Mouse (Mus musculus) embryonic fibroblast, embryonic 13.5 days (primary cell): ENCODE measurements around the gene Bahcc1.

Experiments used
- CTCF ChIP-seq: IDR thresholded peaks from 2 replicates; pipeline ENCODE4 v1.5.1; 2011; ENCODE audit warnings: mild to moderate bottlenecking, control low read depth, low read length, moderate library complexity, borderline replicate concordance; ENCODE audit not compliant: insufficient read depth
- POLR2A ChIP-seq: IDR thresholded peaks from 2 replicates; pipeline ENCODE4 v1.6.1; 2011; ENCODE audit warnings: low read depth, mild to moderate bottlenecking, control low read depth, low read length, moderate library complexity

- TF ChIP-seq CTCF (no peak), POLR2A (peak; percentile 60)
These were observed 20.3 kb downstream of the Bahcc1 start for GRCm38 (mm10) chr11:120252843-120253645.
